Comparison of ENCODE assay signal across 8 mouse cellular contexts in the genomic region with DNA sequence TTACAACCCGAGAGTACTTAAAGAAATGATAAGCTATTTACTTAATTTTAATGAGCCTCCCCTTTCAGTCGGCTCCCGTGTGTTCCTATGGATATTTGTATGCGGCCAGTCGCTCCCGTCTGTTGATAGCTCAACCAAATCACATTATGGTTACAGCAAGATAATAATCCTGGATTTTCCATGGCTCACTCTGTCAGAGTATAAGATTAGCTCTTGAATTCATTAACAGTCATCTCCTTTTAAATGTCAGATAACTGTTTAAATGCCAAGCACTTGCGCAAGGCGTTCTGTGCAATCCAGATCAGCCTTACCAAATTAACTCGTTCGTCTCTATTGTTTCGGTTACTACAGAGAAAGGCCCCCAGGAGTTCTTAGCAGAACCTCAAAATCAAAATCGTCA.
DNase-seq lines count a peak whose midpoint lies in the region; ATAC-seq lines count a peak whose summit lies in the region.

No protein-coding gene starts in this region.

- H3K9ac ChIP-seq in forebrain, embryonic 14.5 days (ENCODE audit: low read length): 0 out of 2 replicates have a peak overlapping the region, but pooled peaks have one; percentile 21
- H3K9ac ChIP-seq in liver, embryonic 11.5 days (ENCODE audit: low read depth, low read length): no peak overlapping the region

- H3K4me2 ChIP-seq in forebrain, embryonic 14.5 days (ENCODE audit: low read length): peak overlapping the region; percentile 38
- H3K4me2 ChIP-seq in liver, embryonic 11.5 days: peak overlapping the region; percentile 49

- peak; percentile 25 for DNase-seq in layer of hippocampus, adult 9-11 months
- no peak for DNase-seq in layer of hippocampus, adult 9-10 months (ENCODE audit: low spot score)
- peak; percentile 62 for DNase-seq in forebrain, embryonic 14.5 days (ENCODE audit: low spot score)
- DNase-seq in liver, embryonic 11.5 days (ENCODE audit: low spot score): no peak
- peak; percentile 61 for DNase-seq in retina, postnatal 1 day
- DNase-seq in spleen, postnatal 10 days (ENCODE audit: low spot score in 2 of 2): no peak
- no peak for DNase-seq in frontal cortex, postnatal 25 days (ENCODE audit: low spot score in 2 of 2)

- WGBS in forebrain, embryonic 14.5 days: 8% methylated on average over 12 of the region's 12 CpGs
- WGBS in liver, embryonic 11.5 days: 28% methylated on average over 12 of the region's 12 CpGs

- peaks cover 12% of the 10 kb centered on the region for H3K4me1 ChIP-seq in forebrain, embryonic 14.5 days (ENCODE audit: control insufficient read depth, insufficient read depth, low read length)
- H3K4me1 ChIP-seq in liver, embryonic 11.5 days (replicated peaks; ENCODE audit: control insufficient read depth, insufficient read depth, low read length): peaks cover 2% of the 10 kb centered on the region

- H3K36me3 ChIP-seq in forebrain, embryonic 14.5 days (ENCODE audit: control insufficient read depth, insufficient read depth, low read length): no peaks in the 10 kb centered on the region
- H3K36me3 ChIP-seq in liver, embryonic 11.5 days (ENCODE audit: control insufficient read depth, insufficient read depth, low read length): no peaks in the 10 kb centered on the region

- peaks cover 11% of the 10 kb centered on the region; the same call in 1 of the 2 replicates for H3K27me3 ChIP-seq in forebrain, embryonic 14.5 days (replicated peaks; ENCODE audit: control insufficient read depth, insufficient read depth, low read length)
- H3K27me3 ChIP-seq in liver, embryonic 11.5 days (replicated peaks; ENCODE audit: control insufficient read depth, insufficient read depth, low read length): peaks cover 14% of the 10 kb centered on the region

- peak overlapping the region; percentile 14; the same call in 1 of the 2 replicates for H3K4me3 ChIP-seq in forebrain, embryonic 14.5 days (ENCODE audit: low read depth, low read length)
- H3K4me3 ChIP-seq in liver, embryonic 11.5 days (ENCODE audit: low read depth, low read length): no peak overlapping the region

- ATAC-seq in forebrain, embryonic 14.5 days: peak; percentile 69
- ATAC-seq in liver, embryonic 11.5 days (replicated peaks; ENCODE audit: low FRiP score): no peak
- ATAC-seq in frontal cortex, adult (ENCODE audit: low TSS enrichment): no peak

- H3K9me3 ChIP-seq in forebrain, embryonic 14.5 days (replicated peaks; ENCODE audit: control insufficient read depth, low read length): no peaks in the 10 kb centered on the region
- H3K9me3 ChIP-seq in liver, embryonic 11.5 days (ENCODE audit: control insufficient read depth, low read length): no peaks in the 10 kb centered on the region

- no peak overlapping the region for H3K27ac ChIP-seq in forebrain, embryonic 14.5 days (ENCODE audit: low read depth, low read length)
- no peak overlapping the region for H3K27ac ChIP-seq in liver, embryonic 11.5 days (ENCODE audit: low read depth, low read length)

Comparison
In these comparisons a context has a peak if more than half of its experiments do, and no peak if none do; other contexts are left out.
1. DNase-seq: peak in layer of hippocampus, adult 9-11 months (single experiment), forebrain, embryonic 14.5 days (single experiment) and retina, postnatal 1 day (single experiment); none in layer of hippocampus, adult 9-10 months (single experiment), liver, embryonic 11.5 days (single experiment), spleen, postnatal 10 days (0 of 2) and frontal cortex, postnatal 25 days (0 of 2).